Mouse (Mus musculus) neural tube, embryonic 11.5 days (tissue): ENCODE results near the gene Nedd4. TPM values are rescaled to one million over a fixed set of nuclear protein-coding genes. Genes with fewer than 3 reads are reported as not detected.
A peak's percentile ranks its signal among the peaks of the same experiment; 100 is the strongest.

Experiments used
- ATAC-seq: fragments of 200-750 bp; cut with Nextera tagmentation; 2 replicates; pipeline ENCODE4 v1.8.0; 2017; ENCODE audit warnings: moderate number of reproducible peaks, mild to moderate bottlenecking, moderate TSS enrichment, moderate library complexity; ENCODE audit not compliant: insufficient read depth, low FRiP score, low TSS enrichment
- DNase-seq: peaks from one replicate; pipeline ENCODE4 v3.0.0-alpha.2; 2015; ENCODE audit warnings: low spot score
- H3K27ac ChIP-seq: fragments of 300-500 bp; sonication (generic); 2 replicates; pipeline ENCODE4 v1.5.1; 2014; ENCODE audit warnings: low read depth, mild to moderate bottlenecking, low read length
- H3K27me3 ChIP-seq: fragments of 300-500 bp; sonication (generic); 2 replicates; pipeline ENCODE4 v1.6.1; 2014; ENCODE audit warnings: mild to moderate bottlenecking, low read length, mixed read lengths; ENCODE audit not compliant: control insufficient read depth, insufficient read depth
- H3K36me3 ChIP-seq: fragments of 300-500 bp; sonication (generic); 2 replicates; pipeline ENCODE4 v1.6.1; 2014; ENCODE audit warnings: mild to moderate bottlenecking, low read length, moderate library complexity, mixed read lengths; ENCODE audit not compliant: control insufficient read depth, insufficient read depth
- H3K4me1 ChIP-seq: fragments of 300-500 bp; sonication (generic); 2 replicates; pipeline ENCODE4 v1.6.1; 2014; ENCODE audit warnings: low read length, mixed read lengths; ENCODE audit not compliant: control insufficient read depth, insufficient read depth
- H3K4me2 ChIP-seq: fragments of 300-500 bp; sonication (generic); 2 replicates; pipeline ENCODE4 v1.6.1; 2014; ENCODE audit warnings: low read depth, mild to moderate bottlenecking, moderate library complexity
- H3K4me3 ChIP-seq: fragments of 300-500 bp; sonication (generic); 2 replicates; pipeline ENCODE4 v1.5.1; 2014; ENCODE audit warnings: low read depth, low read length
- H3K9ac ChIP-seq: fragments of 300-500 bp; sonication (generic); 2 replicates; pipeline ENCODE4 v1.6.1; 2014; ENCODE audit warnings: mild to moderate bottlenecking, low read length
- H3K9me3 ChIP-seq: fragments of 300-500 bp; sonication (generic); 2 replicates; pipeline ENCODE4 v1.6.1; 2016; ENCODE audit warnings: low read length; ENCODE audit not compliant: control insufficient read depth
- WGBS: fragments of 180-500 bp; shearing (Covaris S2); extraction: QIAGEN DNeasy Blood & Tissue Kit; methylation state at CpG from one replicate; pipeline ENCODE4 v1.1.7; 2014; 5-methylcytosine and 5-hydroxymethylcytosine counted together
- polyA plus RNA-seq: library from polyadenylated mRNA; unstranded; fragments of >200 nt; fragmentation: Nextera tagmentation; extraction: Ambion mirVana; gene quantifications from 2 replicates; pipeline ENCODE4 v1.2.1, GENCODE M21; 2014

Gene Nedd4
- polyA plus RNA-seq, 1 experiment from 2014 or later: 799 TPM

GRCm38 (mm10) chr9:72656940-72657339 is 5.2 kb upstream of the Nedd4 start:
- H3K4me2 ChIP-seq: no peak overlapping the region
- no peaks in the 10 kb centered on the region for H3K36me3 ChIP-seq
- no peak overlapping the region for H3K4me3 ChIP-seq
- no peak for DNase-seq
- 31% methylated on average over 3 of the region's 3 CpGs for WGBS
- ATAC-seq: no peak
- H3K9me3 ChIP-seq: no peaks in the 10 kb centered on the region
- no peak overlapping the region for H3K27ac ChIP-seq
- no peaks in the 10 kb centered on the region for H3K27me3 ChIP-seq
- no peak overlapping the region for H3K9ac ChIP-seq
- H3K4me1 ChIP-seq: no peaks in the 10 kb centered on the region

DNA sequence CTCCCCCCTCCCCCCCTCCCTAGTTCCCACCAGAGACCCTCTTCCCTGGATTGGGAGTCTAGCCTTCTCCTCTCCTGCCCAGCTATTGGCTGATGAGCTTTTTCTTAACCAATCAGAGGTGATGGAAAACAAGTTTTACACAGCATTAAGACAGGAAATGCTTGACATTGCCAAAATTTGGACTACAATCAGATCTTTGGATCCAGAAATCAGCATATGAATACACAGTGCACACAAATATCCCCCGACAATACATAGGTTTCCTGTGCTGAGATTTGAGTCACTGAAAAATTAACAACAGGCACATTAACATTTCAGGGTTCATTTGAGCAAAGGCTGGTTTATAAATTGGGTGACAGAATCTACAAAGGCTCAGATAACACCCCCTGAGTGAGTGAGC is 4.5 kb upstream of the Nedd4 start:
- H3K27me3 ChIP-seq: no peaks in the 10 kb centered on the region
- 83% methylated on average over 1 of the region's 1 CpGs for WGBS
- no peaks in the 10 kb centered on the region for H3K9me3 ChIP-seq
- ATAC-seq (no peak), DNase-seq (no peak)
- no peaks in the 10 kb centered on the region for H3K36me3 ChIP-seq
- H3K4me2 ChIP-seq: no peak overlapping the region
- no peak overlapping the region for H3K9ac ChIP-seq
- no peak overlapping the region for H3K27ac ChIP-seq
- no peak overlapping the region for H3K4me3 ChIP-seq
- H3K4me1 ChIP-seq: no peaks in the 10 kb centered on the region

DNA sequence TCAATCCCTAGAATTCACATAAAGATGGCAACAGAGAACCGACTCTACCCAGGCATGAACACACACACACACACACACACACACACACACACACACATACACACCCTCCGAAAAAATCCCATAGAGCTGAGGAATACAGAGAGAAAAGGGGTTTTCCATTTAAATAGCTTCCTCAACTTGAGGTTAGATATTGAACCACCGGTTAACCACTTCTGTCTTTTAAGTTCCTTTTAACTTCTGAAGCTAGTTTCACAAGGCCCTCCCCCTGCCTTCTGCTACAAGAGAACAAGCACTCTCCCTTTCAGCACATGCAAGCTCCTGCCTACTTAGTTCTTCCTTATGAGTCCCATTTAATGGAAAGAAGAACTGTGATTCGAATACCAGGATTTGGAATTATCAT is 2.0 kb upstream of the Nedd4 start:
- WGBS: 87% methylated on average over 4 of the region's 4 CpGs
- Histone ChIP-seq H3K4me3 (no peak overlapping the region), H3K9me3 (no peaks in the 10 kb centered on the region), H3K27me3 (no peaks in the 10 kb centered on the region), H3K4me2 (no peak overlapping the region), H3K36me3 (peaks cover 6% of the 10 kb centered on the region), H3K9ac (no peak overlapping the region), H3K27ac (no peak overlapping the region), H3K4me1 (peaks cover 15% of the 10 kb centered on the region)
- DNase-seq (no peak), ATAC-seq (no peak)

DNA sequence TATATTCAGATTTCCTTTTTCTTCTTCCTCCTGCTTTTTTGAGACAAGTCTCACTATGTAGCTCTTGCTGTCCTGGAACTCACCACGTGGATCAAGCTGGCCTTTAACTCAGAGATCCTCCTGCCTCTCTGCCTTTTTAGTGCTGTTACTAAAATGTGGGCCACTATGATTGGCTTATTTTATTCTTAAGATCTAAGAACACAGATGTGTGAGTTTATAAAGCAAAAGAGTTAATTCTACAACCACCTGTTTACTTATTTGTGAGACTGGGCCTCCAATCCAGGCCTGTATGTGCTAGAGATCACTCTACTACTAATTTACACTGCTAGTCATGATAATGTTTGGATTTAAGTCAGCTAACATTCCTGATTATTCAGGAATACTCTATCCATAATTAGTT is 1.2 kb upstream of the Nedd4 start:
- H3K9ac ChIP-seq: no peak overlapping the region
- no peaks in the 10 kb centered on the region for H3K27me3 ChIP-seq
- peaks cover 6% of the 10 kb centered on the region for H3K36me3 ChIP-seq
- DNase-seq (no peak), ATAC-seq (no peak)
- H3K9me3 ChIP-seq: no peaks in the 10 kb centered on the region
- no peak overlapping the region for H3K4me2 ChIP-seq
- H3K4me3 ChIP-seq: no peak overlapping the region
- H3K27ac ChIP-seq: no peak overlapping the region
- peaks cover 21% of the 10 kb centered on the region for H3K4me1 ChIP-seq
- WGBS: 55% methylated on average over 1 of the region's 1 CpGs

- WGBS: under 1% methylated on average over 13 of the region's 13 CpGs
- H3K9ac ChIP-seq: peak overlapping the region; percentile 100
- ATAC-seq: no peak
Observed at GRCm38 (mm10) chr9:72661561-72661894, 618 bp upstream of the Nedd4 start.

DNA sequence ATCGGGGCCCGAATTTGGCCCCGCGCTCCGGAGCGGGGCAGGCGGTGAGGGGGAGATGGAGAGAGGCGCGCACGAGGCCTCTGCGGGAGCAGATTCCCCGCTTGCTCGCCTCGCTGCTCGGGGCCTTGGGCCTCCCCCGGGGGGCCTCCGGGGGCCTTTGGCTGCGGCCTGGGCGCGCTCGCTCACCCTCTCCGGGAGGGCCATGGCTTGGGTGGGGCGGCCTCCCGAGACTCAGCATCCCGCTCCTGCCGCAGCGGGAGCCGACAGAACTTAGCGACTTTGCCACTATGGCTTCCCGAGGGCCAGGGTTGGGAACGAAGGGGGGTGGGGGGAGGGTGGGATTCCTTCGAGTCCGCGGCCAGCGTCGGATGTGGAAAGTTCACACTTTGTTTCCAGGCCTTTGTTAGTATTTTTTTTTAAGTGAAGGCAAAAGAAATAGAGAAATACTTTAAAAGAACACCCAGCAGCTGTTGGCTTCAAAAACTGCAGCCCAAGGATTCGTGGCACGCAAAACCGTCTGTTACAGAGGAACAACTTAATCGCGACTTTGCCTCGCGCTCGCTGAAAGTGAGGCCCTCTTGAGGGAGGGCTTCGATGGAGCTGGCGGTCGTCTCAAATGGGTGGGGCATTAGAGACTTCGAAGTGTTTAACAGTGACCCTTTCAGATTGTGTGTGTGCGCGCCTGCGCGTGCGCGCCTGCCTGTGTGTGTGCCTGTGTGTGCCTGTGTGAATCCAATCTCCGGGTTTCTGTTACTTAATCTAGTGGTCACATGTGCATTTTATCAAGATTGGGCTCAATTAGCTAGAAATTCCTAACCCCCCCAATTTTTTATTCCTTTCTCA is 766 bp downstream of the Nedd4 start:
- whole genome bisulfite sequencing: under 1% methylated on average over 45 of the region's 55 CpGs
- Histone ChIP-seq H3K4me3 (peak overlapping the region; percentile 99), H3K27me3 (no peaks in the 10 kb centered on the region), H3K36me3 (peaks cover 9% of the 10 kb centered on the region), H3K27ac (peak overlapping the region; percentile 99), H3K9ac (peak overlapping the region; percentile 100), H3K4me2 (peak overlapping the region; percentile 79), H3K4me1 (peaks cover 21% of the 10 kb centered on the region), H3K9me3 (no peaks in the 10 kb centered on the region)
- peak; percentile 64 for ATAC-seq
- DNase-seq: peak; percentile 89

More at GRCm38 (mm10) chr9:72661561-72661894, 618 bp upstream of the Nedd4 start:
- Histone ChIP-seq H3K4me1 (peaks cover 21% of the 10 kb centered on the region), H3K27me3 (no peaks in the 10 kb centered on the region), H3K27ac (peak overlapping the region; percentile 99), H3K4me2 (peak overlapping the region; percentile 79), H3K36me3 (peaks cover 6% of the 10 kb centered on the region), H3K9me3 (no peaks in the 10 kb centered on the region), H3K4me3 (peak overlapping the region; percentile 99)
- no peak for DNase-seq

GRCm38 (mm10) chr9:72663534-72663918 is 1.4 kb downstream of the Nedd4 start:
- Histone ChIP-seq H3K27ac (peak overlapping the region; percentile 99; the same call in 1 of the 2 replicates), H3K4me2 (peak overlapping the region; percentile 79), H3K27me3 (no peaks in the 10 kb centered on the region), H3K9ac (peak overlapping the region; percentile 100), H3K9me3 (no peaks in the 10 kb centered on the region), H3K36me3 (peaks cover 9% of the 10 kb centered on the region), H3K4me1 (peaks cover 21% of the 10 kb centered on the region), H3K4me3 (peak overlapping the region; percentile 99)
- ATAC-seq (no peak), DNase-seq (no peak)
- 10% methylated on average over 10 of the region's 10 CpGs for WGBS

DNA sequence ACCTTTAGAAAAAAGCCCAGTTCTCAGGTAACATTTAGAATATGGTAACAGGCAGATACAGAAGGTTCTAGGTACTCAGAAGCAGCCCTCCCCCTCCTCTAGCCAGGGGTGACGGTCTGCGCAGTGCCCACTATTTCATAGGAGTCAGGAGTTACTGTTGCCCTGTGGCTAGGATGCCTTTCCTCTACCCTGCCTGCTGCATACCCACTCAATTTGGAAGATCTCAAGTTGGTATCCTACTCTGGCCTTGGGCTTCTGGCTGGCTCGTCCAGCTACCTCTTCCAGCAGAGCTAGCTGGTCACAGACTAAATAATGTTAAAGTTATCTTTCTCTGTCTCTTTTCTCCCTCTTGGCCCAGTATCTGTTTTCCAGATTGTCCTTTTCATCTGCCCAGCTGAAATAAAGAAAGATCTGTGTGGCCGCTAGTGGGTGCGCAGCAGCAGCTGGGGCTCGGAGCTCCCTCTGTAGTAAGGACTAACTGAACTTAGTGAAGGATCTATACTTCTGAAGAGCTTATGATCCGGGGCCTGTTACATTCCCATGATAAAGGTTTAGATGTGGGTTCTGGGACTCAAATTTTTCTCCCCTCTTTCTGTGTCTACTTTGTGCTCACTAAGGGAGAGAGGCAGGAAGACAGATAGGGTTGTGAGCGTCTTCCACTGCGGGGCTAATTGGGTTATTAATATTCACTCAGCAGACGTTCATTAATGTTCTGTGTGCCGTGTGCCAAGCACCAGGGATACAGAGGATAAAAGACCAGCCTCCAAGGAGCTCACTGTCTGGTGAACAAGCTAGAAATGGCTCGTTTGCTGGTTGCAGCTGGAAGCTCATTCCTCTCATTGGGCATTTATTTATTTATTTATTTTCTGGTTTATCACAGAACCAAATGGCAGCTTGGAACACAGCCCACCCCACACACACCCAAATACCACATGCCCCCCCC is 2.5 kb downstream of the Nedd4 start:
- H3K4me1 ChIP-seq: peaks cover 21% of the 10 kb centered on the region
- no peaks in the 10 kb centered on the region for H3K27me3 ChIP-seq
- H3K36me3 ChIP-seq: peaks cover 15% of the 10 kb centered on the region
- H3K4me3 ChIP-seq: peak overlapping the region; percentile 99
- peak overlapping the region; percentile 21 for H3K27ac ChIP-seq
- 62% methylated on average over 12 of the region's 12 CpGs for WGBS
- DNase-seq: no peak
- H3K9me3 ChIP-seq: no peaks in the 10 kb centered on the region
- peak overlapping the region; percentile 79 for H3K4me2 ChIP-seq
- H3K9ac ChIP-seq: peak overlapping the region; percentile 100
- no peak for ATAC-seq
